Mouse (Mus musculus) E14TG2a.4 (cell line): ENCODE data around the gene Aars2.

Source experiments
- CTCF ChIP-seq: conservative IDR thresholded peaks from 2 replicates; pipeline ENCODE4 v1.5.1; 2014; ENCODE audit warnings: low read length
- POU5F1 ChIP-seq: IDR thresholded peaks from 2 replicates; pipeline ENCODE4 v1.6.1; 2014; ENCODE audit warnings: low read length, borderline replicate concordance

GRCm38 (mm10) chr17:45480429-45480828 lies 26.2 kb upstream of the Aars2 start:
- TF ChIP-seq CTCF = peak; percentile 29
- no peak for TF ChIP-seq POU5F1
